Mouse (Mus musculus) heart, postnatal 0 days (tissue): ENCODE results near the gene Cx3cr1.

Experiments
- CTCF ChIP-seq: IDR thresholded peaks from 2 replicates; pipeline ENCODE4 v1.5.1; 2016; ENCODE audit warnings: antibody characterized with exemption, control low read depth, low read depth
- EP300 ChIP-seq: IDR thresholded peaks from 2 replicates; pipeline ENCODE4 v1.6.1; 2016; ENCODE audit warnings: antibody characterized with exemption, low read depth

DNA sequence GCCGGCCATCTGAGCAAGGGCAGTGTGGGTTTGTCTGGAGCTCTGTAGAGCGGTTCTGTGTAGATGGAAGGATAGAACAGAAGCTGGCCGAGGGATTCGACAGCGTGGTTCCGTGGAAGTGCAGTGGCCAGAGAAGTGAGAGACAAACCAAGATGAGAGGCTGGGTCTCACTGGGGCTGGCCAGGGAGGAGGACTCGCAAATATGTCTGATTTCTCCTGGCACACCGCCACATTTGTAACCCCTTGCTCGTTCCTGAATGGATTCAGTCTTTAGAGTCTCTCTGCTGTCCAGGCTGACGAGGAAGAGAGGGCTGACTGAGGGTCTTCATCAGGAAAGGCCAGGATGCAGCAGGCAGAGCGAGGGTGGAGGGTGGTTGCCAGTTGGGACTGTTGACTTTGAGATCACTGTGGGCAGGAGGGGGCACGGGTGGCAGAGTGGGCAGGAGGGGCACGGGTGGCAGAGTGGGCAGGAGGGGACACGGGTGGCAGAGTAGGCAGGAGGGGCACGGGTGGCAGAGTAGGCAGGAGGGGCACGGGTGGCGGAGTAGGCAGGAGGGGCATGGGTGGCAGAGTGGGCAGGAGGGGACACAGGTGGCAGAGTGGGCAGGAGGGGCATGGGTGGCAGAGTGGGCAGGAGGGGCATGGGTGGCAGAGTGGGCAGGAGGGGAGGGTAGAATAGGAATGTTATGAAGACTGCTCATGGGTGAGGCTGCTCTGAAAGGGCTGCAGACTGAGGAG lies 44.5 kb upstream of the Cx3cr1 start:
- TF ChIP-seq EP300: no peak
- no peak for TF ChIP-seq CTCF
